Mouse (Mus musculus) frontal cortex, postnatal 25 days (tissue): ENCODE results near the gene Amfr.

Experiments used
- DNase-seq, 2 experiments: peaks; one replicate each; pipeline ENCODE4 v3.0.0; 2022; ENCODE audit warnings: low spot score in 2 of 2

Amfr gene

DNA sequence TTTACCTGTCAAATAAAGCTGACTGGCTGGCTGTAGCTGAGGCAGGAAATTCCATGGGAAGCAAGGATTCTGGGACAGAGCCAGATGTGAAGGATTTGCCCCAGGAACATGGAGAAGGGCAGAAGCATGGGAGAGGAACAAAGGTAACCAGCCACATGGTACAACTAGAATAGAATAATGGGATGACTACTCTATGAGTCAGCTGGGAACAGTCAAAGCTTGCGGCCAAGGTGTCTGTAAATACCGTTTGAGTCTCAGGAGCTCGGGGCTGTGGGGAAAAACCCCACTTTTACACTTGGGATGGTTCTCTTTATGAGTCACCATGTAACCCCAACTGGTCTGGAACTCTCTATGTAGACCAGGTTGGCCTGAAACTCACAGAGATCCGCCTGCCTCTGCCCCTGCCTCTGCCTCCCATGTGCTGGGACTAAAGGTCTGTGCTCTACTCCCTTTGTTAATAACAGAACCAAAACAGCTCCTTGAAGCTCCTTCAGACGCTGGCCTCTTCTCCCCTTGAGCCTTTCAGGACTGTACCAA, 30.9 kb downstream of the Amfr start:
- DNase-seq, result no peak

GRCm38 (mm10) chr8:93980141-93980540, 32.5 kb downstream of the Amfr start:
- DNase-seq, result no peak

GRCm38 (mm10) chr8:93976446-93977211, 36.0 kb downstream of the Amfr start:
- DNase-seq, result no peak

DNA sequence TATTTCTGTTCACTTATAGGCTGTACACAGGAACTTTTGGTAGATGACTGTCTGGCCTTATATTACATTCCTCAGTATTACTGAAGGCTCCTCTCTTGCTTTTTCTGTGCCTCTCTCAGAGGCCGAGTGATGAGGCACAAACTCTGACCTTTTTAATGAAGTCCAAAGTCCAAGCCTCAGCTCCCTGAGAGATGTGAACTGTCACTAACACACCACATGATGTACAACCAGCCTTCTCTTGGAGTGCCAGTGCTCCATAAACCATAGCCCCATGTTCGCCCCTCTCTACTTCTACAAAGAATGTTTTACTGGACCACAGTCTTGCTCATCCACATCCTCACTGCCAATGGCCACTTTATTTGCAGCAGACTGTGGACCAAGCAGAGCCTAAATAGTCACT, 37.3 kb downstream of the Amfr start:
- no peak for DNase-seq

DNA sequence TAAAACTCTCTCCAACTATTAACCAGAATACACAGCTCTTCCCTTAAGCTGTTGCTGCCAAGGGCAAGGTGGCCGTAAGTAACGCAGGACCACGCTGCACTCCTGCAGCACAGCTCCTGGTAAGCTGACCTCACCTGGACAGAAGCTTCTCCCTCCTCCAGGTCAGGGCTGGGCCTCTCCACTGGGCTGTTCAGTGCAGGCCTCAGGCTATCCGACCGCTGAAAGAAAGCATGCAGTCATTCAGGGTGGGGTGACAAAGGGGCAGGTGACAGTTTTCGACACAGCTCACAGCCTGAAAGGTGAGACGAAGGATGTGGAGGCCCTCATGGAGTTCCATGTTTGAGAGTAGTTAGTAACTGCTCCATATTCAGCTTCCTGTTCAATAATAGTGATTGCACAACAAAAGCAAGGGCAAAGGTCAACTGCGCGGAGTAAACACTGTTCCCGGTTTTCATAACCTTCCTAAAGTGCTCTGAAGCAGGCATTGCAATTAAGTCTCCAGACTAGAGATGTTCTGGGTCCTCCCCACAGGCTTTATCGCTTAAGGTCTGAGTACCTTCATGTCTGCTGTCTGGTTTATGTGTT, 37.9 kb downstream of the Amfr start:
- no peak for DNase-seq

GRCm38 (mm10) chr8:93973831-93974375, 38.7 kb downstream of the Amfr start:
- DNase-seq, result no peak

DNA sequence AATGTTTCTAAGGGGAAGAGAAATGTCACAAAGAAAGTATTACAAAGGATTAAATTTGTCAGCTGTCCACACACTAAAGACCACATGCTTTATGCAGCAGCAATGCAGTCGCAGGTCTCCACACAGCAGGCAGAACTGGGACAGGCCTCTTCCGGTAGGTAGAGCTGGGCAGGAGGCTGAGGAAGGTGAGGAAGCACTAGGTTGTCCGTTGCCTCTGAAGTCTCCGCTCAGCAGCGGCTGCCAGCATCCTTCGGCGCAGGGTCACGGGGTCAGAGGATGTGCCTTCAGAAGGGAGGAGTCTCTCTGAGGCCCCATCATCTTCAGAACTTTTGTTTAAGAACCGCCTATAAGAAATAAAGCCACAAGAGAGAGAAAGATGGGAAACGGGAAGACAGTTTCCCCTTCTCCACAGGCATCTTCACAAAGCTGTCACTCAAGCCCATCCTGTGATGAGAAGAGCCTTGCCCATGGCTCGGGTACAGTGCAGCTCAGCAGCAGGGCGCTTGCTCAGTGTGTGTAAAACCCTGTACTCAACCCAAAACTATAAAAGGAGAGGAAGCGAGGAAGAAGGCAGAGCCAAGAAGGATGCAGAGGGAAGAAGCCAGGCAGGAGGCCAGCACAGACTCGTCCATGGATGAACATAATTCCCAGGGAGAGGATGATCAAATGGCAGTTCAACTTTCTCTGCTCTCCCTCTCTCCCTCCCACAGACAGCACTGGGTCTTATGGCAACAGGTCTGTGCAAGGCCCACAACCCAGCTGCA, 39.5 kb downstream of the Amfr start:
- DNase-seq, result no peak

DNA sequence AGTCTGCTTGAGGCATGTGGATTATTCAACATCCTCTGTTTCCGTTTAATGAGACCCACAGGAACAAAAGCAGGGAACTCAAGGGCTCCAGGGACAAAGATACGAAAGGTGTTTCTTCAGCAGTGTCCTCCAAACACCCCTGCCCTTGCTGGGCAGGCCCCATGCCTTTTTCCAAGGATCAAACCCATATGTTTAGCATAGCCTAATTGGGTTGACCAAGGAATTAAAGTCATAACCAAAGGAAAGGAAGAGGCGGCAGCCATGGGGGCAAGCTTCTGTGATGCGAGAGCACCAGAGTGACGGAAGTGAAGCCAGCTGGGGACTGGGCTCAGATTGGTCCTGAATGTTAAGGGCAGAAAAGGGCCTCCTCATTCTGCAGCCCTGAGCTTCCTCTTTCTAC, 40.4 kb downstream of the Amfr start:
- DNase-seq, result no peak

GRCm38 (mm10) chr8:93971451-93971850, 41.2 kb downstream of the Amfr start:
- no peak for DNase-seq

DNA sequence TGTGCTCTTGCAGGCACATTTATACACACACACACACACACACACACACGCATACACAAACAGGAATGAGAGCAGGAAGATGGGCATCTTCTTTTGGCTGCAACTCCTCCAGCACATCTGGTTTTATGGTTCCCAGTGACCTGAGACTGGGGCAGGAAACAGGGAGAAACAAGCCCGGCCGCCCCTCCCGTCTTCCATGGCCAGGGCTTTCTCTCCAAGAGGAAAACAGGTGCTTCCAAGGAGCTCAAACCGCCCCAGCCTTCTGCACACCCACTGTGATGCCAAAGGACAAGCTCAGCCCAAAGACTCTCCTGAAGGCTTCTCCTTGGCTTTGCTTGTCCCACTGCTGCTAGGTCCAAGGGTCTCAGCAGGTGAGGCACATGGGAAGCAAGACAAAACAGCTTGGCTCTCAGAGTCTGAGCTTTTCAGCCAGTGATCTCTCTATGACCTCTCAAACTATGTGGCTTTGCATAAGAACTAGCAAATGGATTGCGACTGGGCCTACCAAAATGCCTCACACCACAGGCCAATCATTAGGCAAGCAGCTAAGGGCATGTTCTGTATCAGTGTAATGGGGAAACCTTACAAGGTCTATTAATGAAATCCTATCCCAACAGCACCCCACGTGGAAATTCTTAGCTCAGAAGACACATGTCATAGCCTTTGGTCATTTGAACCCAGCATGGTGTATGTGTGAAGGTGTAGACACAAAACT, 42.9 kb downstream of the Amfr start:
- no peak for DNase-seq

DNA sequence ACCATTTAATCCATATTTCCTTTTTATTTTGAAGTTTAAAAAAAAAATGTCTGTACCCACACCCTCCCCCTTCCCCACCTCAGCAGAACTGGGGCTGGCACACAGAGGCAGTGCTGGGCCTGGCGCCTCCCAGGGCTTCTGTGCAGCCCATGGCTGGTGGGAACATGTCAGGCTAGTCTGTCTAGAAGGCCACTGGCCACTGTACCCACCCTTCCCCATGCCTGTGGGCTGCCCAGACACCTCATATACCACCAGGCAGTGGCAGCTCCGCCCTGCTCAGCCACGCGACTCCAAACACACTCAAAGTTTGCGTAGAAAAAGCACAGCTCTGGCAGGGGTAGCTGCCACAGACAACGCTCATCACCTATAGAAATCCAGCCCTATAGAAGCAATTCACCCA, 44.3 kb downstream of the Amfr start:
- DNase-seq, result no peak

GRCm38 (mm10) chr8:93960909-93961308, 51.7 kb downstream of the Amfr start:
- no peak for DNase-seq

DNA sequence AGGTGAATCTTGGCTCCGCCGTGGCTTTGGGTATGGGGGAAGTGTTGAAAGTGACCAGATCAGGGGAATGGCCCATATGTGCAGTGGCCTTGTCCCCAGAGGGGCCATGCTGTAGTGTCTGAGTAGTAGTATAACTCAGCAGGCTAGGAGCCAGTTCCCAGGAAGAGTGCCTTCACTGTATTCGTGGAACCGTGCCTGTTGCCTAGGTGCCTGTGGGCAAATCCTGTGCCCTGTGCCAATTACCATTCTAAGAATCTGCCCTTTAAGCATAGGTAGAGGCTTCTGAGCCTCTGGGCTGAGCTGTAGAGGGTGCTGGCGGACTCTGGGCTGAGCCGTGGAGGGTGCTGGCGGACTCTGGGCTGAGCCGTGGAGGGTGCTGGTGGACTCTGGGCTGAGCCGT, 54.2 kb downstream of the Amfr start:
- no peak for DNase-seq

- no peak for DNase-seq
Observed at GRCm38 (mm10) chr8:93952511-93952910, 60.1 kb downstream of the Amfr start.

DNA sequence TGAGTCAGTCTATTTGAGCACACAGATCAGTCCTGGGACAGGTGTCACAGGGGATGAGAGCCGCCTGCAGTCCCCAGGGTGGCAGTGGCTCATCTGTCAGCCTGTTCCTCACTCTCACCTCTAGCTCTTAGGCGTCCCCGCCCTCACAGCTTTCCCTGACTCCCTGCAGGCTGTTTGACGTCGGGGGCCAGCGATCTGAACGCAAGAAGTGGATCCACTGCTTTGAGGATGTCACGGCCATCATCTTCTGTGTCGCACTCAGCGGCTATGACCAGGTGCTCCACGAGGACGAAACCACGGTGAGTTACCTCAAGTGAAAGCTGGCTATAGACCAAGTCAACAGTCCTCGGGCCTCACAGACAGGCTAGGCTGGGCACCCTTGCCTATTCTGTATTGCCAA, 62.5 kb downstream of the Amfr start:
- DNase-seq, result no peak

GRCm38 (mm10) chr8:93946397-93946796, 66.2 kb downstream of the Amfr start:
- DNase-seq, result no peak

GRCm38 (mm10) chr8:93945781-93946180, 66.9 kb downstream of the Amfr start:
- no peak for DNase-seq

DNA sequence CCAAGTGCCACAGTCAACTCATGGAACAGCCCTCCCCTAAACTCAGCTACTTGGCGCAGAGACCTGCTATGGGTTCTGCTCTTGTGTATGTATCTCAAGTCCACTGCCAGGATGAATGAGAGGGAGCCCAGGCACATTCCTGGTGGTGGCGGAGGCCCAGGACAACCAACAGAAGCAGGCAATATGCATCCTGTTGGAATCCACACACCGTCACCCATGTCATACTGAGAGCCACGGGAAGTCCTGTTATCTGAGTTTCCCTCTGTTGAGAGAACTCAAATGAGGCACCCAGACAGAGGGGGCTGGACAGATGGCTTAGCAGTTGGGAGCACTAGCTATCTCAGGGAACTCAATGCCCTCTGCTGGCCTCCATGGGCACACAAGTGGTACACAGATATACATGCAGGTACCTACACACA, 71.0 kb downstream of the Amfr start:
- DNase-seq, result no peak

DNA sequence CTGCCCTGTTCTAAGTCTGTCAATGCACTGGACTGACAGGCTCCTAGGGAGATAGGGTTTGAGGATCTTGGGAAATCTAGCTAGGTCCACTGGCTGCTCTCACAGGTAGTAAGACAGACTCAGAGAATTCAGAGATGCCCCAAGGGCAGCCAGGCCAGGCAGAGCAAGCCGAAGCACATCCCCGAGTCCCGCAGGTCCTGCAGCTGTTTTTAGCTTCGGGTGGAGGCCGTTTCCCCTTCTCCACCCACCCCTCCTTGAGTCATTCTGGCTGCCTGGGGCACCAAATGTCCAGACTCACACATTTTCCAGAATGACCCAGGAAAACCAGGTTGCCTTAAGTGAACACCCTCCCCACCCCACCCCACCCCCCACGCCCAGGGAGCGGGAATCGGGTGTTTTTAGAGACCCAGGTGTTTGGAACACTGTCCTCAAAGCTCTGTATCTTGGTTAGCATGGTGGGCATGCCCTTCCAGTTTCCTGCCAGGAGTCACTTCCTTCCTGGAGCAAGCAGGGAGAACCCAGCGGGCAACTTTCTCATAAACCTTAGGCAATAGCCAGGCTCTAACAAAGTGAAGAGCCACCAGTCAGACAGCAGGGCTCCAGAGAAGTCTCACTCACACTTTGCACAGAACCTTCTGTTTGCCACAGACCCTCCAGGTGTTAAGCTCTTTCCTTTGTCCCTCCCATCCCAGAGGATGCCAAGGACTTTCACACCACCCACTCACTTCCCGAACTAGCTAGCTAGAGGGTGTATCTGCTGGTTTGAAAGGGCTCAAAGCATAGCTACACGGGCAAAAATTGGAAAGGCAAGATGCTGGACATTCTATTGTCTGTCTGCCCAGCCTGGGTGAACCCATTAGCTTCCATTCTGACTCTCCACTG, 71.9 kb downstream of the Amfr start:
- no peak for DNase-seq

GRCm38 (mm10) chr8:93938193-93938592, 74.4 kb downstream of the Amfr start:
- DNase-seq, result no peak

- no peak for DNase-seq
Observed at GRCm38 (mm10) chr8:93933288-93933687, 79.4 kb downstream of the Amfr start.
